Mouse (Mus musculus): ENCODE data around the gene Nek8.

The Nek8 gene

GRCm38 (mm10) chr11:78182961-78183844, 6.7 kb upstream of the Nek8 start, which contains the start of gene Rpl23a:
Gene Rpl23a (minus strand): TSS chr11:78183584.
- DNase-seq (ENCODE audit: low spot score), result peak; percentile 93

- no peak for DNase-seq (ENCODE audit: low spot score)
Measured at GRCm38 (mm10) chr11:78182450-78182849, 6.0 kb upstream of the Nek8 start.

- no peak for DNase-seq (ENCODE audit: low spot score)
Measured at GRCm38 (mm10) chr11:78181830-78182357, 5.4 kb upstream of the Nek8 start.

GRCm38 (mm10) chr11:78180081-78180761, 3.7 kb upstream of the Nek8 start:
- DNase-seq (ENCODE audit: low spot score), result no peak

GRCm38 (mm10) chr11:78179438-78179999, 3.0 kb upstream of the Nek8 start:
- no peak for DNase-seq (ENCODE audit: low spot score)

GRCm38 (mm10) chr11:78178859-78179437, 2.5 kb upstream of the Nek8 start:
- DNase-seq (ENCODE audit: low spot score), result no peak

- DNase-seq (ENCODE audit: low spot score), result peak; percentile 91
Measured at GRCm38 (mm10) chr11:78177903-78178858, 1.7 kb upstream of the Nek8 start.

GRCm38 (mm10) chr11:78177437-78177836, 962 bp upstream of the Nek8 start:
- DNase-seq (ENCODE audit: low spot score), result no peak

- DNase-seq (ENCODE audit: low spot score), result no peak
Measured at GRCm38 (mm10) chr11:78176905-78177331, 443 bp upstream of the Nek8 start.

- DNase-seq (ENCODE audit: low spot score), result no peak
Measured at GRCm38 (mm10) chr11:78175771-78176401, 589 bp downstream of the Nek8 start.

- DNase-seq (ENCODE audit: low spot score), result no peak
Measured at GRCm38 (mm10) chr11:78174506-78174905, 2.0 kb downstream of the Nek8 start.

GRCm38 (mm10) chr11:78172748-78173383, 3.6 kb downstream of the Nek8 start:
- DNase-seq (ENCODE audit: low spot score), result no peak

GRCm38 (mm10) chr11:78172034-78172747, 4.3 kb downstream of the Nek8 start:
- DNase-seq (ENCODE audit: low spot score), result no peak

GRCm38 (mm10) chr11:78171328-78171727, 5.1 kb downstream of the Nek8 start:
- DNase-seq (ENCODE audit: low spot score), result no peak

- DNase-seq (ENCODE audit: low spot score), result no peak
Measured at GRCm38 (mm10) chr11:78170306-78170705, 6.2 kb downstream of the Nek8 start.

- no peak for DNase-seq (ENCODE audit: low spot score)
Measured at GRCm38 (mm10) chr11:78168541-78169468, 7.7 kb downstream of the Nek8 start.

GRCm38 (mm10) chr11:78167257-78167959, 9.1 kb downstream of the Nek8 start:
- no peak for DNase-seq (ENCODE audit: low spot score)

GRCm38 (mm10) chr11:78166640-78167039, 9.8 kb downstream of the Nek8 start:
- no peak for DNase-seq (ENCODE audit: low spot score)

All from layer of hippocampus, adult 9-10 months (tissue).